Mouse (Mus musculus) CH12.LX (cell line): ENCODE results near the gene Spz1. TPM values are rescaled to one million over a fixed set of nuclear protein-coding genes. Genes with fewer than 3 reads are reported as not detected.
A peak's percentile ranks its signal among the peaks of the same experiment; 100 is the strongest.

ENCODE experiments used
- DNase-seq: peaks from one replicate; pipeline ENCODE4 v3.0.0-alpha.2; 2013; ENCODE audit errors: extremely low read depth
- H3K27ac ChIP-seq: 2 replicates; pipeline ENCODE4 v1.5.1; 2012; ENCODE audit warnings: low read depth, mild to moderate bottlenecking, control low read depth, moderate library complexity; ENCODE audit not compliant: insufficient read depth
- H3K27me3 ChIP-seq: replicated peaks from 2 replicates; pipeline ENCODE3; 2012; ENCODE audit warnings: inconsistent platforms
- H3K36me3 ChIP-seq, 2 experiments: replicated peaks in 1 of 2; 2 replicates each; pipeline versions ENCODE3 to v1.6.1; 2012; ENCODE audit warnings: inconsistent platforms in 1 of 2, low read length in 1 of 2, mild to moderate bottlenecking in 1 of 2, mixed read lengths in 1 of 2, moderate library complexity in 1 of 2; ENCODE audit not compliant: control insufficient read depth in 1 of 2, insufficient read depth in 1 of 2
- H3K4me1 ChIP-seq, 2 experiments: 2 replicates each; pipeline ENCODE4 v1.6.1; 2012; ENCODE audit warnings: inconsistent platforms in 1 of 2, moderate library complexity in 1 of 2; ENCODE audit not compliant: insufficient read depth in 2 of 2, control insufficient read depth in 1 of 2
- H3K4me2 ChIP-seq: 2 replicates; pipeline ENCODE4 v1.6.1; 2012; ENCODE audit warnings: low read depth, mild to moderate bottlenecking, control low read depth; ENCODE audit not compliant: poor library complexity, insufficient read depth, severe bottlenecking
- H3K4me3 ChIP-seq, 3 experiments: fragments of 150-350 bp in 1 of 3; sonication (generic) in 1 of 3; replicated peaks in 1 of 3; 2 replicates each; pipeline versions ENCODE3 to v1.5.1; 2011 to 2012; ENCODE audit warnings: low read depth in 2 of 3, low read length in 2 of 3, mild to moderate bottlenecking in 2 of 3, moderate library complexity in 2 of 3, control low read depth in 1 of 3, improper control_type of control experiment in 1 of 3, inconsistent platforms in 1 of 3, mixed read lengths in 1 of 3; ENCODE audit not compliant: poor library complexity in 1 of 3
- H3K79me2 ChIP-seq: replicated peaks from 2 replicates; pipeline ENCODE4 v1.6.1; 2012; ENCODE audit warnings: mild to moderate bottlenecking, moderate library complexity; ENCODE audit not compliant: control insufficient read depth, poor library complexity, insufficient read depth, severe bottlenecking; ENCODE audit errors: extremely low read depth
- H3K9ac ChIP-seq: 2 replicates; pipeline ENCODE4 v1.6.1; 2012; ENCODE audit warnings: low read depth, mild to moderate bottlenecking, control low read depth, moderate library complexity; ENCODE audit not compliant: insufficient read depth
- H3K9me3 ChIP-seq: replicated peaks from 2 replicates; pipeline ENCODE3; 2012; ENCODE audit warnings: low read length, inconsistent platforms, mixed read lengths
- BHLHE40 ChIP-seq: IDR thresholded peaks from 2 replicates; pipeline ENCODE4 v1.6.1; 2011; ENCODE audit warnings: mild to moderate bottlenecking, low read depth, low read length, improper control_type of control experiment
- CHD1 ChIP-seq: IDR thresholded peaks from 2 replicates; pipeline ENCODE4 v1.6.1; 2012; ENCODE audit warnings: low read depth, low read length, improper control_type of control experiment, inconsistent platforms
- CTCF ChIP-seq, 2 experiments: IDR thresholded peaks in 1 of 2; conservative IDR thresholded peaks in 1 of 2; 2 replicates each; pipeline ENCODE4 v1.5.1; 2011 to 2012; ENCODE audit warnings: low read depth in 2 of 2, low read length in 2 of 2, improper control_type of control experiment in 1 of 2, inconsistent platforms in 1 of 2, mild to moderate bottlenecking in 1 of 2, moderate library complexity in 1 of 2
- E2F4 ChIP-seq: IDR thresholded peaks from 2 replicates; pipeline ENCODE4 v1.6.1; 2011; ENCODE audit warnings: low read depth, low read length, improper control_type of control experiment; ENCODE audit not compliant: insufficient replicate concordance
- ELF1 ChIP-seq: IDR thresholded peaks from 2 replicates; pipeline ENCODE4 v1.6.1; 2014; ENCODE audit warnings: low read depth, mild to moderate bottlenecking, inconsistent platforms, low read length, improper control_type of control experiment
- ETS1 ChIP-seq: conservative IDR thresholded peaks from 2 replicates; pipeline ENCODE4 v1.6.1; 2012; ENCODE audit warnings: low read depth, mild to moderate bottlenecking, inconsistent platforms, low read length, improper control_type of control experiment, moderate library complexity
- GABPA ChIP-seq: IDR thresholded peaks from 2 replicates; pipeline ENCODE4 v1.6.1; 2012; ENCODE audit warnings: low read depth, low read length, improper control_type of control experiment, inconsistent platforms; ENCODE audit not compliant: insufficient replicate concordance
- HCFC1 ChIP-seq: IDR thresholded peaks from 2 replicates; pipeline ENCODE4 v1.6.1; 2012; ENCODE audit warnings: low read depth, mild to moderate bottlenecking, inconsistent platforms, low read length, improper control_type of control experiment
- IRF4 ChIP-seq: IDR thresholded peaks from 2 replicates; pipeline ENCODE4 v1.6.1; 2014; ENCODE audit warnings: low read depth, mild to moderate bottlenecking, inconsistent platforms, low read length, improper control_type of control experiment
- JUND ChIP-seq: conservative IDR thresholded peaks from 2 replicates; pipeline ENCODE4 v1.6.1; 2011; ENCODE audit warnings: low read depth, low read length, improper control_type of control experiment
- MXI1 ChIP-seq: IDR thresholded peaks from 2 replicates; pipeline ENCODE4 v1.6.1; 2011; ENCODE audit warnings: mild to moderate bottlenecking, low read depth, low read length, improper control_type of control experiment
- NELFE ChIP-seq: IDR thresholded peaks from 2 replicates; pipeline ENCODE4 v1.6.1; 2011; ENCODE audit warnings: low read depth, low read length, improper control_type of control experiment
- NRF1 ChIP-seq: IDR thresholded peaks from 2 replicates; pipeline ENCODE4 v1.6.1; 2014; ENCODE audit warnings: low read depth, mild to moderate bottlenecking, inconsistent platforms, low read length, improper control_type of control experiment, moderate library complexity
- POLR2AphosphoS2 ChIP-seq: IDR thresholded peaks from 2 replicates; pipeline ENCODE4 v1.6.1; 2011; ENCODE audit warnings: low read depth, low read length, improper control_type of control experiment
- SIN3A ChIP-seq: IDR thresholded peaks from 2 replicates; pipeline ENCODE4 v1.6.1; 2012; ENCODE audit warnings: low read length, improper control_type of control experiment, inconsistent platforms
- SMC3 ChIP-seq: IDR thresholded peaks from 2 replicates; pipeline ENCODE4 v1.6.1; 2011; ENCODE audit warnings: low read depth, low read length, improper control_type of control experiment
- TBP ChIP-seq: conservative IDR thresholded peaks from 2 replicates; pipeline ENCODE4 v1.6.1; 2011; ENCODE audit warnings: low read depth, low read length, improper control_type of control experiment
- ZMIZ1 ChIP-seq: IDR thresholded peaks from 2 replicates; pipeline ENCODE4 v1.6.1; 2012; ENCODE audit warnings: low read depth, mild to moderate bottlenecking, inconsistent platforms, low read length, improper control_type of control experiment
- dilution Hi-C: fragments of 300-500 bp; cut with MboI; formaldehyde crosslinking; loops from 2 replicates; pipeline ENCODE4 v1.14.3; 2020; ENCODE audit warnings: low sequenced_read_pairs; ENCODE audit not compliant: extremely low pct_unique_long_range_greater_than_20kb, extremely low pct_ligation_motif_present
- in situ Hi-C: fragments of 300-500 bp; cut with MboI; formaldehyde crosslinking; loops from 3 replicates; pipeline ENCODE4 v1.14.3; 2019; ENCODE audit warnings: low sequenced_read_pairs, low pct_ligation_motif_present, low pct_unique_long_range_greater_than_20kb, mixed read lengths
- polyA plus RNA-seq: library from polyadenylated mRNA; unstranded; fragments of >175 nt; gene quantifications from 2 replicates; pipeline ENCODE4 v1.2.1, GENCODE M21; 2012; ENCODE audit warnings: low read depth; ENCODE audit not compliant: insufficient read length
- total RNA-seq, 2 experiments: library from RNA; depleted of rRNA; stranded (reverse); fragments of 300-350 nt in 1 of 2; fragments of >200 nt in 1 of 2; gene quantifications; 2 replicates each; pipeline ENCODE4 v1.2.3; 2012 to 2014

Spz1 gene
- total and polyA plus RNA-seq, 3 experiments, result not detected

DNA sequence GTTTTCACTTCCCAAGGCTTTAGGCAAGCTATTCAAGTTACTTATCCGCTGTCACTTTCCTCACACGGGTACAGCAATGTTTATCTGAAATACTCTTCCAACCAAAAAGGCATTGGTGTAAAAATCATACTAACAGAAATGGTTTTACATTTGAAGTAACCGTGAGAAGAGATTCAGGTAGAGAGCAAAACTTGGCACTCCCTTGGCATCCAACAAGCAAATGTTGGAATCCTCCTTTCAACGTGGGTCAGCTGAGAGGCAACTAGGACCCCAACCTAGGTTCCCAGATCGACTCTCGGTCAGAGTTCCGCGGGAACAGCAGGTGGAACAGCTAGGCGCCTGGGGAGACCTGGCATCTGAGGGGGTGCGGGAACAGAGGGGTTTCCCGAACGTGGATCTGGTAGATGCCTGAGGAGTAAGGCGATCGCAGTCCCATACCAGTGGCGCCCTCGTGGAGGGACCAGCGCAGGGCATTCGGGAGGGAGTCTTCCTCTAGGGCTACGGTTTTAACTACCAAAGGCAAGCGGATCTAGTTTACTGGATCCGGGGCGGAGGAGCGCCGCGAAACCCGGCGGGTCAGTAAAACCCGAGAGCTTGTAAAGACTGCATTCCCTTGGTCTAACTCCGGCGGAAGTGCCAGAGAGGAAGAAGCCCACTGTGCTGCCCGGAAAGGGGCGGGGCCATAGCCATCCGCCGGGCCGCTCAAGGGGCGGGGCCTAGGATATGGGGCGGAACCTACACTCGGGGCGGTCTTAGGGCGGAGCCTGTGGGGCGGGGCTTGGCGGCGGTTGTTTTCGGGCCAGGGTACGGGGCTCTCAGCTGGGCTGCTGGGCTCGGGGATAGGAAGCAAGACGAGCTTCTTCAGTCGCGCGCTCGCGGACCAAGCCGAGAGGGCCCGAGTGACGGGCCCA is 34.6 kb upstream of the Spz1 start, which contains the start of gene Serinc5 (continued):
- TF ChIP-seq MXI1 (peak; percentile 7; the same call in 1 of the 2 replicates), E2F4 (no peak), IRF4 (no peak), ETS1 (no peak; the same call in 1 of the 2 replicates), NRF1 (no peak), CHD1 (no peak), POLR2AphosphoS2 (peak; percentile 78; the same call in 1 of the 2 replicates), SIN3A (peak; percentile 65), SMC3 (no peak), GABPA (no peak), NELFE (peak; percentile 91), ELF1 (peak; percentile 85), HCFC1 (peak; percentile 66), CTCF (conservative IDR thresholded peaks at IDR 0.05 in 1 of 2, IDR thresholded peaks at IDR 0.05 in 1 of 2; ENCODE audit: low read depth in 2 of 2, low read length in 2 of 2) (no peak), ZMIZ1 (no peak; the same call in 1 of the 2 replicates), BHLHE40 (no peak), JUND (no peak)

- dilution Hi-C loops, result no loop called here
- no peaks in the 10 kb centered on the region for H3K9me3 ChIP-seq
- in situ Hi-C loops, result no loop called here
- H3K4me3 ChIP-seq, result peak overlapping the region; percentile 62 to 80 (median 62)
- no peak overlapping the region for H3K27ac ChIP-seq
- peaks cover 4 to 15% of the 10 kb centered on the region in 2 experiments; a peak in 3 of 4 replicates for H3K4me1 ChIP-seq
- H3K79me2 ChIP-seq, result no peaks in the 10 kb centered on the region
- H3K4me2 ChIP-seq, result peak overlapping the region; percentile 86
- peaks cover 19% of the 10 kb centered on the region for H3K27me3 ChIP-seq
- no peaks in the 10 kb centered on the region for H3K36me3 ChIP-seq
- no peak for TF ChIP-seq TBP
- 0 out of 2 replicates have a peak, but pooled peaks have one; percentile 18 for TF ChIP-seq MXI1
- TF ChIP-seq, all 38 proteins: peak for 1
- no peak for DNase-seq
- peak overlapping the region; percentile 79 for H3K9ac ChIP-seq
These were observed 33.7 kb upstream of the Spz1 start for GRCm38 (mm10) chr13:92609486-92610310.
